Mouse (Mus musculus): ENCODE measurements around the gene Mlh1. TPM values are rescaled to one million over a fixed set of nuclear protein-coding genes. Genes with fewer than 3 reads are reported as not detected.

Gene Mlh1
- polyA plus RNA-seq (2015; fragmentation: Nextera tagmentation; extraction: Ambion mirVana), result 16.3 and 17.5 TPM in 2 replicates

GRCm38 (mm10) chr9:111271434-111272160 is at the start of gene Mlh1, which contains the start of gene Epm2aip1:
TSS of gene Mlh1 (minus strand) at chr9:111271791.
TSS of gene Epm2aip1 (plus strand) at chr9:111271929.

GRCm38 (mm10) chr9:111311031-111311842 is 39.6 kb upstream of the Mlh1 start, which contains the start of gene Trank1:
TSS of gene Trank1 (plus strand) at chr9:111311739.

Other genes starting within 250 kb of the Mlh1 start
- gene Ccrl2, start 214.3 kb downstream of the Mlh1 start, polyA plus RNA-seq (2015; fragmentation: Nextera tagmentation; extraction: Ambion mirVana), result 1.4 and 1.8 TPM in 2 replicates
- gene Lrrfip2, start 154.2 kb downstream of the Mlh1 start, polyA plus RNA-seq (2015; fragmentation: Nextera tagmentation; extraction: Ambion mirVana), result 38.7 and 42.1 TPM in 2 replicates
- 36.0 and 39.2 TPM in 2 replicates for gene Epm2aip1, start 138 bp upstream of the Mlh1 start, polyA plus RNA-seq (2015; fragmentation: Nextera tagmentation; extraction: Ambion mirVana)
- gene Trank1, start 39.9 kb upstream of the Mlh1 start, polyA plus RNA-seq (2015; fragmentation: Nextera tagmentation; extraction: Ambion mirVana), result 16.0 and 23.4 TPM in 2 replicates
- gene Dclk3, start 167.3 kb upstream of the Mlh1 start, polyA plus RNA-seq (2015; fragmentation: Nextera tagmentation; extraction: Ambion mirVana), result 13.5 and 13.8 TPM in 2 replicates